Mouse (Mus musculus): Measurements from ENCODE around the gene 1500011B03Rik.

- no peak for TF ChIP-seq CTCF (IDR thresholded peaks at IDR 0.05; ENCODE audit: extremely low read depth, insufficient read length, insufficient replicate concordance, low read depth, low read length)
- no peak for TF ChIP-seq POLR2A (IDR thresholded peaks at IDR 0.05; ENCODE audit: low read depth, low read length)
Observed at GRCm38 (mm10) chr5:114771796-114772195, 51.5 kb downstream of the 1500011B03Rik start.
